Mouse (Mus musculus): ENCODE data around the gene Cmpk1. TPM values are rescaled to one million over a fixed set of nuclear protein-coding genes. Genes with fewer than 3 reads are reported as not detected.

Cmpk1 gene
- total RNA-seq, 2 experiments from 2014 or later, result 29.1 to 31.3 TPM

Other genes starting within 250 kb of the Cmpk1 start
- gene Gm12830, start 165.5 kb downstream of the Cmpk1 start, total RNA-seq (2015; ENCODE audit: low replicate concordance), result not detected in 2 replicates
- not detected in 2 replicates for gene Gm12830, start 165.5 kb downstream of the Cmpk1 start, total RNA-seq (2017; ENCODE audit: low replicate concordance)
- not detected in 2 replicates for gene Foxd2, start 78.4 kb downstream of the Cmpk1 start, total RNA-seq (2015; ENCODE audit: low replicate concordance)
- 0.28 TPM in 1 of 2 replicates, not detected in the other for gene Foxd2, start 78.4 kb downstream of the Cmpk1 start, total RNA-seq (2017; ENCODE audit: low replicate concordance)
- gene Foxe3, start 61.2 kb downstream of the Cmpk1 start, total RNA-seq (2015; ENCODE audit: low replicate concordance), result not detected in 2 replicates
- gene Foxe3, start 61.2 kb downstream of the Cmpk1 start, total RNA-seq (2017; ENCODE audit: low replicate concordance), result not detected in 2 replicates
- 9.4 and 17.6 TPM in 2 replicates for gene Stil, start 12.9 kb upstream of the Cmpk1 start, total RNA-seq (2015; ENCODE audit: low replicate concordance)
- 20.1 and 22.8 TPM in 2 replicates for gene Stil, start 12.9 kb upstream of the Cmpk1 start, total RNA-seq (2017; ENCODE audit: low replicate concordance)
- 75.1 and 94.0 TPM in 2 replicates for gene Tal1, start 69.2 kb upstream of the Cmpk1 start, total RNA-seq (2015; ENCODE audit: low replicate concordance)
- gene Tal1, start 69.2 kb upstream of the Cmpk1 start, total RNA-seq (2017; ENCODE audit: low replicate concordance), result 92.9 and 102 TPM in 2 replicates
- gene Pdzk1ip1, start 101.5 kb upstream of the Cmpk1 start, total RNA-seq (2015; ENCODE audit: low replicate concordance), result 377 and 402 TPM in 2 replicates
- gene Pdzk1ip1, start 101.5 kb upstream of the Cmpk1 start, total RNA-seq (2017; ENCODE audit: low replicate concordance), result 332 and 366 TPM in 2 replicates
- gene Cyp4x1, start 147.0 kb upstream of the Cmpk1 start, total RNA-seq (2015; ENCODE audit: low replicate concordance), result not detected in 2 replicates
- gene Cyp4x1, start 147.0 kb upstream of the Cmpk1 start, total RNA-seq (2017; ENCODE audit: low replicate concordance), result not detected in 2 replicates

All from erythroblast, adult 5-6 weeks (primary cell).